Mouse (Mus musculus) CH12.LX (cell line): Measurements from ENCODE around the gene Filip1l.

Experiments
- BHLHE40 ChIP-seq: IDR thresholded peaks from 2 replicates; pipeline ENCODE4 v1.6.1; 2011; ENCODE audit warnings: mild to moderate bottlenecking, low read depth, low read length, improper control_type of control experiment
- CTCF ChIP-seq, 2 experiments: IDR thresholded peaks in 1 of 2; conservative IDR thresholded peaks in 1 of 2; 2 replicates each; pipeline ENCODE4 v1.5.1; 2011 to 2012; ENCODE audit warnings: low read depth in 2 of 2, low read length in 2 of 2, improper control_type of control experiment in 1 of 2, inconsistent platforms in 1 of 2, mild to moderate bottlenecking in 1 of 2, moderate library complexity in 1 of 2
- JUND ChIP-seq: conservative IDR thresholded peaks from 2 replicates; pipeline ENCODE4 v1.6.1; 2011; ENCODE audit warnings: low read depth, low read length, improper control_type of control experiment
- POLR2A ChIP-seq: IDR thresholded peaks from 2 replicates; pipeline ENCODE4 v1.6.1; 2011; ENCODE audit warnings: low read depth, mild to moderate bottlenecking, improper control_type of control experiment, low read length
- USF1 ChIP-seq: IDR thresholded peaks from 2 replicates; pipeline ENCODE4 v1.6.1; 2014; ENCODE audit warnings: low read depth, mild to moderate bottlenecking, inconsistent platforms, low read length, improper control_type of control experiment
- ZC3H11A ChIP-seq: IDR thresholded peaks from 2 replicates; pipeline ENCODE4 v1.6.1; 2012; ENCODE audit warnings: low read depth, mild to moderate bottlenecking, inconsistent platforms, low read length, improper control_type of control experiment

GRCm38 (mm10) chr16:57513562-57513961 lies 160.7 kb downstream of the Filip1l start:
- TF ChIP-seq USF1: no peak
- TF ChIP-seq POLR2A: no peak
- no peak for TF ChIP-seq CTCF (conservative IDR thresholded peaks at IDR 0.05 in 1 of 2, IDR thresholded peaks at IDR 0.05 in 1 of 2; ENCODE audit: low read depth in 2 of 2, low read length in 2 of 2)
- no peak for TF ChIP-seq BHLHE40
- TF ChIP-seq JUND: no peak
- no peak for TF ChIP-seq ZC3H11A
